Mouse (Mus musculus) midbrain, embryonic 13.5 days (tissue): ENCODE measurements at regions not wholly inside any gene's neighbourhood (a gene's known extent, or its start where the extent isn't known, plus 50 kb on each side); places are given as distances from the start of the nearest gene placed in this dataset.

Source experiments
- ATAC-seq: fragments of 200-750 bp; cut with Nextera tagmentation; 2 replicates; pipeline ENCODE4 v1.8.0; 2017; ENCODE audit warnings: mild to moderate bottlenecking, moderate TSS enrichment, moderate library complexity
- H3K27ac ChIP-seq: fragments of 300-500 bp; sonication (generic); 2 replicates; pipeline ENCODE4 v1.5.1; 2015; ENCODE audit warnings: inconsistent platforms, mild to moderate bottlenecking, moderate library complexity
- H3K27me3 ChIP-seq: fragments of 300-500 bp; sonication (generic); 2 replicates; pipeline ENCODE4 v1.6.1; 2015; ENCODE audit warnings: mild to moderate bottlenecking, inconsistent platforms
- H3K36me3 ChIP-seq: fragments of 300-500 bp; sonication (generic); 2 replicates; pipeline ENCODE4 v1.6.1; 2015; ENCODE audit warnings: mild to moderate bottlenecking, inconsistent platforms
- H3K4me1 ChIP-seq: fragments of 300-500 bp; sonication (generic); replicated peaks from 2 replicates; pipeline ENCODE4 v1.6.1; 2015; ENCODE audit warnings: inconsistent platforms
- H3K4me2 ChIP-seq: fragments of 300-500 bp; sonication (generic); replicated peaks from 2 replicates; pipeline ENCODE4 v1.6.1; 2015; ENCODE audit warnings: moderate library complexity, mild to moderate bottlenecking, inconsistent platforms
- H3K4me3 ChIP-seq: fragments of 300-500 bp; sonication (generic); replicated peaks from 2 replicates; pipeline ENCODE4 v1.5.1; 2015; ENCODE audit warnings: mild to moderate bottlenecking, inconsistent platforms
- H3K9ac ChIP-seq: fragments of 300-500 bp; sonication (generic); replicated peaks from 2 replicates; pipeline ENCODE4 v1.6.1; 2015; ENCODE audit warnings: mild to moderate bottlenecking, inconsistent platforms
- H3K9me3 ChIP-seq: fragments of 300-500 bp; sonication (generic); 2 replicates; pipeline ENCODE4 v1.6.1; 2016; ENCODE audit warnings: mild to moderate bottlenecking, inconsistent platforms
- WGBS: fragments of 180-500 bp; shearing (Covaris S2); methylation state at CpG from one replicate; pipeline ENCODE4 v1.1.7; 2015; 5-methylcytosine and 5-hydroxymethylcytosine counted together

- no peak overlapping the region for H3K4me3 ChIP-seq
- H3K4me1 ChIP-seq, result no peaks in the 10 kb centered on the region
- WGBS, result 63% methylated on average over 1 of the region's 1 CpGs
- no peak for ATAC-seq
- no peak overlapping the region for H3K27ac ChIP-seq
- H3K36me3 ChIP-seq, result no peaks in the 10 kb centered on the region
- H3K27me3 ChIP-seq, result no peaks in the 10 kb centered on the region
- H3K9ac ChIP-seq, result no peak overlapping the region
- no peaks in the 10 kb centered on the region for H3K9me3 ChIP-seq
- no peak overlapping the region for H3K4me2 ChIP-seq
Observed at GRCm38 (mm10) chr8:82702044-82702443, 71.9 kb downstream of the Zfp330 start.

DNA sequence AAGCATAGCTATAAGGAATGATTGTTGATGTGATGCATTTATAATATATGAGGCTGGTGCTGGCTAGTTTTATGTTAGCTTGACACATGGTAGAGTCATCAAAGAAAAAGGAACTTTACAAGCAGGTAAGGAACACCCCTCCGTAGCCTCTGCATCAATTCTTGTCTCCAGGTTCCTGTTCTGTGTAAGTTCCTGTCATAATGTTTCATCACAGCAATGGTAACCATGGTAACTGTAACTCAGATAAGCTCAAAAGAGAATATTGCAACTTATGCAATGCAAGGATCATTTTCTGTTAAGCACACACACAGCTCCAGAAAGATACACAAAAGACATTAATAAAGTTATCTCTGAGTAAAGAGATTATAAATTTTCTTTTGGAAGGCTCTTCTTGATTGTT lies 73.5 kb downstream of the Zfp330 start:
- no peak overlapping the region for H3K4me2 ChIP-seq
- H3K36me3 ChIP-seq, result no peaks in the 10 kb centered on the region
- no peak overlapping the region for H3K9ac ChIP-seq
- no peaks in the 10 kb centered on the region for H3K4me1 ChIP-seq
- no peaks in the 10 kb centered on the region for H3K9me3 ChIP-seq
- WGBS, result 83% methylated on average over 1 of the region's 1 CpGs
- ATAC-seq, result 0 out of 2 replicates have a peak, but pooled peaks have one; percentile 24
- no peak overlapping the region for H3K4me3 ChIP-seq
- H3K27me3 ChIP-seq, result no peaks in the 10 kb centered on the region
- H3K27ac ChIP-seq, result no peak overlapping the region

GRCm38 (mm10) chr8:82699221-82699620 lies 74.7 kb downstream of the Zfp330 start:
- H3K9me3 ChIP-seq, result no peaks in the 10 kb centered on the region
- H3K4me3 ChIP-seq, result no peak overlapping the region
- no peaks in the 10 kb centered on the region for H3K4me1 ChIP-seq
- no peak for ATAC-seq
- no peaks in the 10 kb centered on the region for H3K36me3 ChIP-seq
- H3K9ac ChIP-seq, result no peak overlapping the region
- WGBS, result 73% methylated on average over 2 of the region's 2 CpGs
- no peaks in the 10 kb centered on the region for H3K27me3 ChIP-seq
- no peak overlapping the region for H3K27ac ChIP-seq
- H3K4me2 ChIP-seq, result no peak overlapping the region

DNA sequence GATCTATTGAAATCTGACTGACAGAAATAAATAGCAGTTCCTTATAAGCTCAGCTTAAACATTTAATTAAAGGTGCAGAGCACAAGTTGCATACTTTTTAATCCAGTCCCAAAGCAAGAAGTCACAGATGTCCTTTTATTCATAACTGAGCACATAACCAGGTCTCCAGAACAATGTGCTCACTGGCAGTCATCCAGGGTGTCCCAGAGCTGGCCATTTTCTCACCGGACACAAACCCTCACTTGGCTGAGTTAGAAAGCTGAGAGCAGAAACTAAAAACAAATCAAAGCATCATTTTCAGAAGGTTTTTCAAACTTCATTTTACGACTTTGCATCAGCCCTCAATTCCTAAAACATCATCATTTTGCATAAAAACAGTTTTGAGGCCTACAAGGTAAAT lies 75.9 kb downstream of the Zfp330 start:
- Histone ChIP-seq H3K9me3 (no peaks in the 10 kb centered on the region), H3K9ac (no peak overlapping the region), H3K27me3 (no peaks in the 10 kb centered on the region), H3K4me1 (no peaks in the 10 kb centered on the region), H3K27ac (no peak overlapping the region), H3K36me3 (no peaks in the 10 kb centered on the region), H3K4me2 (no peak overlapping the region), H3K4me3 (no peak overlapping the region)
- WGBS, result 77% methylated on average over 2 of the region's 2 CpGs
- no peak for ATAC-seq

DNA sequence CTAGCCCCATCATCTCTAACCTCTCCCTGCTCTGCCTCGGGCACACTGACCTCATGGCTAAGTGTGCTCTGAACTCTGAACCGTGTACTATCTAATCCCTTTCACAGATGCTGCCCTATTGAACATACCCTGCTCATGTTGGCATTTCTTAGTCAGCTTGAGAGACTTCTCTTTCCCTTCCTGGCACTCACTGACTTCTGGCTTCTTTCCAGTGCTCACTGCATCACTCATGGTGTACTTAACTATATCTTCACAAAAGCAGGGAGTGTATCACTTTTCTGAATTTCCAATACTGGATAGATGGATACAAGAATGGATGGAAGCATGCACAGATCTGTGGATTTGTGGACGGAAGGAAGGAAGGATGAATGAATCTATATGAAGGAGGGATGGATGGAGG lies 80.9 kb downstream of the Zfp330 start:
- no peaks in the 10 kb centered on the region for H3K36me3 ChIP-seq
- H3K9me3 ChIP-seq, result no peaks in the 10 kb centered on the region
- H3K9ac ChIP-seq, result no peak overlapping the region
- no peak overlapping the region for H3K4me2 ChIP-seq
- no peak overlapping the region for H3K4me3 ChIP-seq
- no peak for ATAC-seq
- 91% methylated on average over 3 of the region's 3 CpGs for WGBS
- no peaks in the 10 kb centered on the region for H3K27me3 ChIP-seq
- no peak overlapping the region for H3K27ac ChIP-seq
- no peaks in the 10 kb centered on the region for H3K4me1 ChIP-seq

DNA sequence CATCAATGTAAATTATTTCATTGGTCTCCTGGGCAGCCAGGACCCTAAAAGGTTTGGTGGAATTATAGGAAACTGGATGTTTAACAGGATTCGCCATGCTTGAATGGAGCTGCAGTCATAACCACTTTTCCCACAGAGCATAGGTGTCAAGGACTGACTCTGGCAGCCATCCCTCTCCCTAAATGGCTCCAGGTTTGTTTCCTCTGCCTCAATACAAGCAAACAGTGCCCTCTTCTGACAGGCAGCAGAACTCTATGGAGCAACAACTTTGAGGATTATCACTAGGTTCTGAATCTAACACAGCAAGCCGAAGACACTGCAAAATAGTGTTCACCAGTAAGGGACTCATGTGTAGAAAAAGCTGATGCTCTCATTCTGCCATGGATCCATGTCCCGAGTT lies 84.6 kb downstream of the Zfp330 start:
- Histone ChIP-seq H3K9ac (no peak overlapping the region), H3K27me3 (no peaks in the 10 kb centered on the region), H3K4me2 (no peak overlapping the region), H3K27ac (no peak overlapping the region), H3K36me3 (no peaks in the 10 kb centered on the region), H3K4me1 (no peaks in the 10 kb centered on the region), H3K4me3 (no peak overlapping the region), H3K9me3 (no peaks in the 10 kb centered on the region)
- peak; percentile 48; the same call in 1 of the 2 replicates for ATAC-seq
- WGBS, result 63% methylated on average over 3 of the region's 3 CpGs

GRCm38 (mm10) chr8:82685966-82686365 lies 88.0 kb downstream of the Zfp330 start:
- Histone ChIP-seq H3K27me3 (no peaks in the 10 kb centered on the region), H3K9ac (no peak overlapping the region), H3K4me3 (no peak overlapping the region), H3K9me3 (no peaks in the 10 kb centered on the region), H3K36me3 (no peaks in the 10 kb centered on the region), H3K27ac (no peak overlapping the region), H3K4me1 (no peaks in the 10 kb centered on the region), H3K4me2 (no peak overlapping the region)
- WGBS, result 92% methylated on average over 3 of the region's 3 CpGs
- ATAC-seq, result no peak

- no peak overlapping the region for H3K4me3 ChIP-seq
- ATAC-seq, result peak; percentile 70
- no peaks in the 10 kb centered on the region for H3K36me3 ChIP-seq
- no peaks in the 10 kb centered on the region for H3K9me3 ChIP-seq
- H3K27ac ChIP-seq, result no peak overlapping the region
- no peak overlapping the region for H3K4me2 ChIP-seq
- no peak overlapping the region for H3K9ac ChIP-seq
- no peaks in the 10 kb centered on the region for H3K4me1 ChIP-seq
- 62% methylated on average over 1 of the region's 1 CpGs for WGBS
- no peaks in the 10 kb centered on the region for H3K27me3 ChIP-seq
Observed at GRCm38 (mm10) chr8:82678793-82679192, 95.2 kb downstream of the Zfp330 start.

GRCm38 (mm10) chr8:82677781-82678180 lies 96.2 kb downstream of the Zfp330 start:
- Histone ChIP-seq H3K4me1 (no peaks in the 10 kb centered on the region), H3K36me3 (no peaks in the 10 kb centered on the region), H3K4me2 (no peak overlapping the region), H3K9ac (no peak overlapping the region), H3K9me3 (no peaks in the 10 kb centered on the region), H3K27ac (no peak overlapping the region), H3K4me3 (no peak overlapping the region), H3K27me3 (no peaks in the 10 kb centered on the region)
- no peak for ATAC-seq
- WGBS, result 86% methylated on average over 3 of the region's 3 CpGs

GRCm38 (mm10) chr8:82669241-82669640 lies 104.7 kb downstream of the Zfp330 start:
- Histone ChIP-seq H3K27ac (no peak overlapping the region), H3K36me3 (no peaks in the 10 kb centered on the region), H3K4me1 (no peaks in the 10 kb centered on the region), H3K9me3 (no peaks in the 10 kb centered on the region), H3K4me2 (no peak overlapping the region), H3K9ac (no peak overlapping the region), H3K27me3 (no peaks in the 10 kb centered on the region), H3K4me3 (no peak overlapping the region)
- no peak for ATAC-seq
- 92% methylated on average over 4 of the region's 4 CpGs for WGBS

- Histone ChIP-seq H3K36me3 (no peaks in the 10 kb centered on the region), H3K4me1 (no peaks in the 10 kb centered on the region), H3K4me2 (no peak overlapping the region), H3K4me3 (no peak overlapping the region), H3K27ac (no peak overlapping the region), H3K27me3 (no peaks in the 10 kb centered on the region), H3K9me3 (no peaks in the 10 kb centered on the region), H3K9ac (no peak overlapping the region)
- no peak for ATAC-seq
- 88% methylated on average over 4 of the region's 4 CpGs for WGBS
Observed at GRCm38 (mm10) chr8:82665131-82665530, 108.8 kb downstream of the Zfp330 start.

GRCm38 (mm10) chr8:82640502-82640901 lies 133.5 kb downstream of the Zfp330 start:
- Histone ChIP-seq H3K9me3 (no peaks in the 10 kb centered on the region), H3K4me3 (no peak overlapping the region), H3K4me1 (no peaks in the 10 kb centered on the region), H3K4me2 (no peak overlapping the region), H3K36me3 (no peaks in the 10 kb centered on the region), H3K9ac (no peak overlapping the region), H3K27me3 (no peaks in the 10 kb centered on the region), H3K27ac (no peak overlapping the region)
- ATAC-seq, result no peak
- 86% methylated on average over 1 of the region's 1 CpGs for WGBS

- no peaks in the 10 kb centered on the region for H3K4me1 ChIP-seq
- H3K36me3 ChIP-seq, result no peaks in the 10 kb centered on the region
- H3K9me3 ChIP-seq, result no peaks in the 10 kb centered on the region
- 86% methylated on average over 2 of the region's 2 CpGs for WGBS
- no peak for ATAC-seq
- H3K4me2 ChIP-seq, result no peak overlapping the region
- no peak overlapping the region for H3K9ac ChIP-seq
- no peaks in the 10 kb centered on the region for H3K27me3 ChIP-seq
- no peak overlapping the region for H3K4me3 ChIP-seq
- no peak overlapping the region for H3K27ac ChIP-seq
Observed at GRCm38 (mm10) chr8:82630486-82630885, 143.5 kb downstream of the Zfp330 start.
